Mouse (Mus musculus) thymus, adult 2 months (tissue): Measurements from ENCODE around the gene Dapp1.

Experiments used
- CTCF ChIP-seq: fragments of 200-500 bp; IDR thresholded peaks from 2 replicates; pipeline ENCODE4 v1.5.1; 2012; ENCODE audit warnings: mild to moderate bottlenecking, control low read depth, low read length, moderate library complexity, borderline replicate concordance; ENCODE audit not compliant: control insufficient read depth, poor library complexity, insufficient read depth; ENCODE audit errors: extremely low read depth
- POLR2A ChIP-seq: fragments of 200-500 bp; IDR thresholded peaks from 2 replicates; pipeline ENCODE4 v1.6.1; 2012; ENCODE audit warnings: mild to moderate bottlenecking, low read length, control low read depth, moderate library complexity; ENCODE audit not compliant: control insufficient read depth, poor library complexity, insufficient read depth; ENCODE audit errors: extremely low read depth

DNA sequence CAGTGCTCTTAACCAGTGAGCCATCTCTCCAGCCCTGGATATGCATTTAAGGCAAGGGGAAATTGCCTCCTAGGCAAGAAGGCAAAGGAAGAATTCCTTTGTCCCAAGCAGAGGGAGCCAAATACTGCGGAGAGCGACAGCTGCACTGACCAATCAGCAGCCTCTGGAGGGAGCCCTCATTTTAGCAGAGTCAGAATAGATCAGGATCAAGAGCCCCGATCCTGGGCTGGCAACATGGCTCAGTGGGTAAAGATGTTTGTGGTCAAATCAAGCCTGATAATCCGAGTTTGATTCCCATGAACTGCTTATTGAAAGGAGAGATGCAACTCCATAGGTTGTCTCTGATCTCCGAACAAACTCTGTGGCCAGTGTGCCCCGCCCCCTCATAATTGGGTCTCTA lies 42.7 kb downstream of the Dapp1 start:
- TF ChIP-seq POLR2A (no peak), CTCF (no peak)
